Mouse (Mus musculus) neural tube, embryonic 13.5 days (tissue): ENCODE measurements around the gene Gm10477. TPM values are rescaled to one million over a fixed set of nuclear protein-coding genes. Genes with fewer than 3 reads are reported as not detected.
"Not testable (repeated sequence)": the region's sequence is repeated elsewhere in the genome, so short reads cannot be mapped to it uniquely, and the experiment has no call there.

Experiments used
- ATAC-seq: fragments of 200-750 bp; cut with Nextera tagmentation; 2 replicates; pipeline ENCODE4 v1.8.0; 2017; ENCODE audit warnings: low read depth, mild to moderate bottlenecking, moderate TSS enrichment, moderate library complexity
- H3K27ac ChIP-seq: fragments of 300-500 bp; sonication (generic); replicated peaks from 2 replicates; pipeline ENCODE4 v1.5.1; 2015; ENCODE audit warnings: moderate library complexity, mild to moderate bottlenecking, inconsistent platforms
- H3K27me3 ChIP-seq: fragments of 300-500 bp; sonication (generic); 2 replicates; pipeline ENCODE4 v1.6.1; 2015; ENCODE audit warnings: mild to moderate bottlenecking, inconsistent platforms
- H3K36me3 ChIP-seq: fragments of 300-500 bp; sonication (generic); 2 replicates; pipeline ENCODE4 v1.6.1; 2015; ENCODE audit warnings: mild to moderate bottlenecking, inconsistent platforms
- H3K4me1 ChIP-seq: fragments of 300-500 bp; sonication (generic); replicated peaks from 2 replicates; pipeline ENCODE4 v1.6.1; 2015; ENCODE audit warnings: inconsistent platforms
- H3K4me2 ChIP-seq: fragments of 300-500 bp; sonication (generic); 2 replicates; pipeline ENCODE4 v1.6.1; 2015; ENCODE audit warnings: inconsistent platforms, mild to moderate bottlenecking, moderate library complexity
- H3K4me3 ChIP-seq: fragments of 300-500 bp; sonication (generic); 2 replicates; pipeline ENCODE4 v1.5.1; 2015; ENCODE audit warnings: mild to moderate bottlenecking, inconsistent platforms
- H3K9ac ChIP-seq: fragments of 300-500 bp; sonication (generic); 2 replicates; pipeline ENCODE4 v1.6.1; 2015; ENCODE audit warnings: moderate library complexity, mild to moderate bottlenecking, inconsistent platforms
- H3K9me3 ChIP-seq: fragments of 300-500 bp; sonication (generic); 2 replicates; pipeline ENCODE4 v1.6.1; 2016; ENCODE audit warnings: inconsistent platforms
- WGBS: fragments of 180-500 bp; shearing (Covaris S2); methylation state at CpG from one replicate; pipeline ENCODE4 v1.1.7; 2015; 5-methylcytosine and 5-hydroxymethylcytosine counted together
- polyA plus RNA-seq: library from polyadenylated mRNA; unstranded; fragments of >200 nt; fragmentation: Nextera tagmentation; extraction: Ambion mirVana; gene quantifications from 2 replicates; pipeline ENCODE4 v1.2.1, GENCODE M21; 2015

Gene Gm10477
- not detected in 2 replicates for polyA plus RNA-seq

GRCm38 (mm10) chrX:56524442-56524841 is at the start of gene Gm10477:
Gene Gm10477 (plus strand): TSS chrX:56524742.
- not testable (repeated sequence) for H3K4me1 ChIP-seq, H3K27me3 ChIP-seq, H3K4me2 ChIP-seq, H3K27ac ChIP-seq, H3K4me3 ChIP-seq, H3K9ac ChIP-seq, ATAC-seq, H3K36me3 ChIP-seq, H3K9me3 ChIP-seq
- WGBS = 86% methylated on average over 6 of the region's 6 CpGs

- Histone ChIP-seq H3K27ac (no peak overlapping the region), H3K4me2 (no peak overlapping the region), H3K9ac (no peak overlapping the region), H3K27me3 (no peaks in the 10 kb centered on the region), H3K4me1 (no peaks in the 10 kb centered on the region), H3K9me3 (no peaks in the 10 kb centered on the region), H3K36me3 (peaks cover 10% of the 10 kb centered on the region; the same call in 1 of the 2 replicates), H3K4me3 (no peak overlapping the region)
- ATAC-seq = no peak
- WGBS = 93% methylated on average over 3 of the region's 3 CpGs
These were observed 47.0 kb upstream of the Gm10477 start for GRCm38 (mm10) chrX:56477553-56477952.

GRCm38 (mm10) chrX:56481906-56482305 is 42.6 kb upstream of the Gm10477 start:
- H3K4me3 ChIP-seq = no peak overlapping the region
- H3K4me1 ChIP-seq = no peaks in the 10 kb centered on the region
- no peak for ATAC-seq
- H3K27ac ChIP-seq = no peak overlapping the region
- H3K4me2 ChIP-seq = no peak overlapping the region
- H3K36me3 ChIP-seq = peaks cover 16% of the 10 kb centered on the region; the same call in 1 of the 2 replicates
- H3K27me3 ChIP-seq = no peaks in the 10 kb centered on the region
- H3K9ac ChIP-seq = no peak overlapping the region
- H3K9me3 ChIP-seq = no peaks in the 10 kb centered on the region
- 73% methylated on average over 3 of the region's 3 CpGs for WGBS

- Histone ChIP-seq H3K36me3 (0 out of 2 replicates have a peak, but pooled peaks cover under 1% of the 10 kb centered on the region), H3K9me3 (no peaks in the 10 kb centered on the region), H3K27ac (no peak overlapping the region), H3K9ac (no peak overlapping the region), H3K27me3 (no peaks in the 10 kb centered on the region), H3K4me1 (no peaks in the 10 kb centered on the region), H3K4me2 (no peak overlapping the region), H3K4me3 (no peak overlapping the region)
- no peak for ATAC-seq
- WGBS = 27% methylated on average over 1 of the region's 1 CpGs
These were observed 34.8 kb upstream of the Gm10477 start for GRCm38 (mm10) chrX:56489758-56490157.

- 85% methylated on average over 7 of the region's 7 CpGs for WGBS
- Histone ChIP-seq H3K27ac (no peak overlapping the region), H3K9me3 (no peaks in the 10 kb centered on the region), H3K4me2 (no peak overlapping the region), H3K36me3 (peaks cover 14% of the 10 kb centered on the region), H3K27me3 (no peaks in the 10 kb centered on the region), H3K4me3 (no peak overlapping the region), H3K9ac (no peak overlapping the region), H3K4me1 (no peaks in the 10 kb centered on the region)
- no peak for ATAC-seq
These were observed 27.3 kb upstream of the Gm10477 start for GRCm38 (mm10) chrX:56497241-56497640.

- ATAC-seq = no peak
- Histone ChIP-seq H3K4me3 (no peak overlapping the region), H3K27ac (no peak overlapping the region), H3K4me1 (no peaks in the 10 kb centered on the region), H3K27me3 (no peaks in the 10 kb centered on the region), H3K4me2 (no peak overlapping the region), H3K9ac (no peak overlapping the region), H3K36me3 (no peaks in the 10 kb centered on the region), H3K9me3 (no peaks in the 10 kb centered on the region)
- WGBS = 17% methylated on average over 3 of the region's 3 CpGs
These were observed 6.7 kb downstream of the Gm10477 start for GRCm38 (mm10) chrX:56531266-56531665.

- H3K9me3 ChIP-seq = no peaks in the 10 kb centered on the region
- H3K36me3 ChIP-seq = no peaks in the 10 kb centered on the region
These were observed 12.6 kb downstream of the Gm10477 start for GRCm38 (mm10) chrX:56537162-56537561.

GRCm38 (mm10) chrX:56549506-56549905 is 25.0 kb downstream of the Gm10477 start, which contains the start of gene Gm648:
Gene Gm648 (minus strand): TSS chrX:56549606.
- Histone ChIP-seq H3K4me3 (no peak within 1 kb of the TSS), H3K27ac (no peak within 1 kb of the TSS), H3K4me2 (no peak within 1 kb of the TSS), H3K36me3 (no peaks in the 10 kb centered on the region), H3K4me1 (no peaks in the 10 kb centered on the region), H3K9ac (no peak within 1 kb of the TSS), H3K9me3 (no peaks in the 10 kb centered on the region), H3K27me3 (no peaks in the 10 kb centered on the region)
- WGBS = 86% methylated on average over 7 of the region's 7 CpGs
- ATAC-seq = no peak

More at GRCm38 (mm10) chrX:56537162-56537561, 12.6 kb downstream of the Gm10477 start:
- 60% methylated on average over 4 of the region's 4 CpGs for WGBS
- Histone ChIP-seq H3K9ac (no peak overlapping the region), H3K4me1 (no peaks in the 10 kb centered on the region), H3K27ac (no peak overlapping the region), H3K27me3 (no peaks in the 10 kb centered on the region), H3K4me3 (no peak overlapping the region), H3K4me2 (no peak overlapping the region)
- no peak for ATAC-seq

GRCm38 (mm10) chrX:56553584-56553983 is 29.0 kb downstream of the Gm10477 start:
- Histone ChIP-seq H3K27ac (no peak overlapping the region), H3K4me2 (no peak overlapping the region), H3K4me3 (no peak overlapping the region), H3K9ac (no peak overlapping the region), H3K4me1 (no peaks in the 10 kb centered on the region), H3K36me3 (no peaks in the 10 kb centered on the region), H3K9me3 (no peaks in the 10 kb centered on the region), H3K27me3 (no peaks in the 10 kb centered on the region)
- WGBS = 82% methylated on average over 3 of the region's 3 CpGs
- ATAC-seq = no peak

GRCm38 (mm10) chrX:56572465-56572864 is 47.9 kb downstream of the Gm10477 start:
- Histone ChIP-seq H3K36me3 (no peaks in the 10 kb centered on the region), H3K4me2 (no peak overlapping the region), H3K9ac (no peak overlapping the region), H3K27ac (no peak overlapping the region), H3K9me3 (no peaks in the 10 kb centered on the region), H3K4me3 (no peak overlapping the region), H3K27me3 (no peaks in the 10 kb centered on the region), H3K4me1 (no peaks in the 10 kb centered on the region)
- 22% methylated on average over 6 of the region's 6 CpGs for WGBS
- ATAC-seq = no peak

Other genes starting within 250 kb of the Gm10477 start
- 4.7 and 6.8 TPM in 2 replicates for gene Zfp449, start 178.3 kb upstream of the Gm10477 start, polyA plus RNA-seq
- 19.2 and 20.1 TPM in 2 replicates for gene Smim10l2a, start 150.2 kb upstream of the Gm10477 start, polyA plus RNA-seq
- 1.8 TPM in 1 of 2 replicates, not detected in the other for gene Gm2174, start 76.8 kb upstream of the Gm10477 start, polyA plus RNA-seq
- gene Ints6l, start 69.9 kb upstream of the Gm10477 start, polyA plus RNA-seq = 19.3 and 19.6 TPM in 2 replicates
- not detected in 2 replicates for gene Gm648, start 24.9 kb downstream of the Gm10477 start, polyA plus RNA-seq
- gene Mmgt1, start 73.3 kb downstream of the Gm10477 start, polyA plus RNA-seq = 56.5 and 59.4 TPM in 2 replicates
- gene Slc9a6, start 85.0 kb downstream of the Gm10477 start, polyA plus RNA-seq = 41.3 and 49.0 TPM in 2 replicates
- gene Fhl1, start 207.0 kb downstream of the Gm10477 start, polyA plus RNA-seq = 131 and 139 TPM in 2 replicates